Mouse (Mus musculus) adrenal gland, postnatal 0 days (tissue): ENCODE measurements around the gene 3110082J24Rik. TPM values are rescaled to one million over a fixed set of nuclear protein-coding genes. Genes with fewer than 3 reads are reported as not detected.

Experiments used
- polyA plus RNA-seq: library from polyadenylated mRNA; unstranded; fragments of >200 nt; fragmentation: Nextera tagmentation; extraction: Ambion mirVana; gene quantifications from 2 replicates; pipeline ENCODE4 v1.2.1, GENCODE M21; 2015

Gene 3110082J24Rik
- not detected in 2 replicates for polyA plus RNA-seq

GRCm38 (mm10) chr5:30105668-30106300, at the start of gene 3110082J24Rik:
3110082J24Rik (minus strand) TSS chr5:30106086.

GRCm38 (mm10) chr5:30154474-30155394, 48.8 kb upstream of the 3110082J24Rik start, which contains the start of the genes Hadha and Hadhb:
Hadha (minus strand) TSS chr5:30155162.
Hadhb (plus strand) TSS chr5:30155248.

GRCm38 (mm10) chr5:30104841-30105667, 832 bp downstream of the 3110082J24Rik start, which contains the start of gene Garem2:
Garem2 (plus strand) TSS chr5:30105161.

GRCm38 (mm10) chr5:30072825-30073821, 32.8 kb downstream of the 3110082J24Rik start, which contains the start of gene Tyms:
Tyms (minus strand) TSS chr5:30073617.

Other genes with a start within 250 kb of the 3110082J24Rik start
- 0.22 and 0.28 TPM in 2 replicates for gene Il6, start 93.0 kb downstream of the 3110082J24Rik start, polyA plus RNA-seq
- 99.1 and 105 TPM in 2 replicates for gene Tyms, start 32.5 kb downstream of the 3110082J24Rik start, polyA plus RNA-seq
- gene Garem2, start 925 bp downstream of the 3110082J24Rik start, polyA plus RNA-seq = 0.18 and 0.30 TPM in 2 replicates
- 113 and 221 TPM in 2 replicates for gene Hadha, start 49.1 kb upstream of the 3110082J24Rik start, polyA plus RNA-seq
- gene Hadhb, start 49.2 kb upstream of the 3110082J24Rik start, polyA plus RNA-seq = 228 and 378 TPM in 2 replicates
- gene Adgrf3, start 99.6 kb upstream of the 3110082J24Rik start, polyA plus RNA-seq = 0.06 and 0.30 TPM in 2 replicates
- 6.1 and 10.8 TPM in 2 replicates for gene Selenoi, start 126.5 kb upstream of the 3110082J24Rik start, polyA plus RNA-seq
- gene Drc1, start 175.3 kb upstream of the 3110082J24Rik start, polyA plus RNA-seq = 0.79 and 1.4 TPM in 2 replicates